Mouse (Mus musculus): ENCODE results near the gene Pxt1.

DNA sequence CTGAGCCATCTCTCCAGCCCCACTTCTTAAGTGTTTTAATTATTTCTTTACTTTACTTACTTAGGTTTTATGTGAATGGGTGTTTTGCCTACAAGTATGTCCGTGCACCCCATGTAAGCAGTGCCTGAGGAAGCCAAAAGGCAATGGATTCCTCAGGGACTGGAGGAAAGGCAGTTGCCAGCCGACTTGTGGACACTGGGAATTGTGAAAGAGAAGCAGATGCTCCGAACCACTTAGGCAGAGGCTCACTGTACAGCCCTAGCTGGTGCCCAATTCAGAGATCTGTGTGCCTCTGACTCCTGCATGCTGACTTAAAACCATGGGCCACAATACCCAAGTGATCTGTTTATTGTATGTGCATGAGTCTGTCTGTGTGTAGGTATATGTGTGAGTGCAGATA lies 45.4 kb upstream of the Pxt1 start:
- no peak for TF ChIP-seq POLR2A (IDR thresholded peaks at IDR 0.05; ENCODE audit: insufficient read length, low read depth)
- no peak for TF ChIP-seq USF1 (IDR thresholded peaks at IDR 0.05; ENCODE audit: low read depth)
- TF ChIP-seq E2F4 (IDR thresholded peaks at IDR 0.05; ENCODE audit: insufficient read depth): no peak
- no peak for TF ChIP-seq MYOG (IDR thresholded peaks at IDR 0.05; ENCODE audit: control insufficient read depth in 1 of 3, insufficient read depth in 1 of 3, insufficient read length in 2 of 3, low read depth in 2 of 3)
- TF ChIP-seq MAX (IDR thresholded peaks at IDR 0.05; ENCODE audit: low read depth): no peak
- TF ChIP-seq POLR2AphosphoS2 (IDR thresholded peaks at IDR 0.05; ENCODE audit: insufficient read length, low read depth): no peak
- no peak for TF ChIP-seq TCF3 (IDR thresholded peaks at IDR 0.05; ENCODE audit: insufficient read length, low read depth)
- TF ChIP-seq MYOD1 (IDR thresholded peaks at IDR 0.05; ENCODE audit: control insufficient read depth in 1 of 3, insufficient read length in 2 of 3, low read depth in 2 of 3): no peak

Data from myocyte (in vitro differentiated cells).